Mouse (Mus musculus): Measurements from ENCODE around the gene Guca2a.

GRCm38 (mm10) chr4:119671164-119671563, 33.7 kb downstream of the Guca2a start:
- TF ChIP-seq CTCF (IDR thresholded peaks at IDR 0.05; ENCODE audit: low read depth, low read length) (no peak), POLR2A (IDR thresholded peaks at IDR 0.05; ENCODE audit: extremely low read depth, insufficient read depth, low read length) (no peak)
